Mouse (Mus musculus) adrenal gland, postnatal 10 days (tissue): ENCODE results near the gene Hmcn1. TPM values are rescaled to one million over a fixed set of nuclear protein-coding genes. Genes with fewer than 3 reads are reported as not detected.

Experiments used
- DNase-seq: peaks from one replicate; pipeline ENCODE4 v3.0.0; 2021; ENCODE audit warnings: mixed read lengths
- total RNA-seq, 2 experiments: library from RNA; stranded (reverse); gene quantifications; 2 replicates each; pipeline ENCODE4 v1.2.3; 2021

The Hmcn1 gene
- total RNA-seq, 2 experiments from 2014 or later: 5.9 to 11.2 TPM

GRCm38 (mm10) chr1:150534587-150534986 is 458.6 kb downstream of the Hmcn1 start:
- no peak for DNase-seq

GRCm38 (mm10) chr1:150513041-150513440 is 480.2 kb downstream of the Hmcn1 start:
- no peak for DNase-seq

Other genes starting within 250 kb of the Hmcn1 start
- not detected for gene Gm47985, start 189.1 kb upstream of the Hmcn1 start, total RNA-seq
- gene Gm8947, start 198.9 kb upstream of the Hmcn1 start, total RNA-seq: not detected
- gene Gm47995, start 205.0 kb upstream of the Hmcn1 start, total RNA-seq: not detected
- gene 3110040M04Rik, start 210.7 kb upstream of the Hmcn1 start, total RNA-seq: not detected
- gene Gm47996, start 216.7 kb upstream of the Hmcn1 start, total RNA-seq: not detected